Mouse (Mus musculus): ENCODE results near the gene Scarf1.

Scarf1 gene

GRCm38 (mm10) chr11:75513336-75513735, at the start of gene Scarf1:
Gene Scarf1, plus strand, starts transcription at chr11:75513540.
- in situ Hi-C loops (cut with MboI; ENCODE audit: low sequenced_read_pairs): no loop called here

- in situ Hi-C loops (cut with MboI; ENCODE audit: low sequenced_read_pairs): no loop called here
Observed at GRCm38 (mm10) chr11:75463624-75464023, 49.7 kb upstream of the Scarf1 start.

- in situ Hi-C loops (cut with MboI; ENCODE audit: low sequenced_read_pairs): no loop called here
Observed at GRCm38 (mm10) chr11:75464417-75464816, 48.9 kb upstream of the Scarf1 start.

GRCm38 (mm10) chr11:75465051-75465450, 48.3 kb upstream of the Scarf1 start:
- in situ Hi-C loops (cut with MboI; ENCODE audit: low sequenced_read_pairs): no loop called here

- in situ Hi-C loops (cut with MboI; ENCODE audit: low sequenced_read_pairs): no loop called here
Observed at GRCm38 (mm10) chr11:75466731-75467505, 46.4 kb upstream of the Scarf1 start.

GRCm38 (mm10) chr11:75467512-75468215, 45.7 kb upstream of the Scarf1 start:
- in situ Hi-C loops (cut with MboI; ENCODE audit: low sequenced_read_pairs): no loop called here

- in situ Hi-C loops (cut with MboI; ENCODE audit: low sequenced_read_pairs): no loop called here
Observed at GRCm38 (mm10) chr11:75468410-75468809, 44.9 kb upstream of the Scarf1 start.

GRCm38 (mm10) chr11:75469261-75469660, 44.1 kb upstream of the Scarf1 start:
- in situ Hi-C loops (cut with MboI; ENCODE audit: low sequenced_read_pairs): no loop called here

GRCm38 (mm10) chr11:75470675-75471074, 42.7 kb upstream of the Scarf1 start:
- in situ Hi-C loops (cut with MboI; ENCODE audit: low sequenced_read_pairs): no loop called here

GRCm38 (mm10) chr11:75472469-75473081, 40.8 kb upstream of the Scarf1 start:
- in situ Hi-C loops (cut with MboI; ENCODE audit: low sequenced_read_pairs): no loop called here

- in situ Hi-C loops (cut with MboI; ENCODE audit: low sequenced_read_pairs): no loop called here
Observed at GRCm38 (mm10) chr11:75473376-75473775, 40.0 kb upstream of the Scarf1 start.

- in situ Hi-C loops (cut with MboI; ENCODE audit: low sequenced_read_pairs): no loop called here
Observed at GRCm38 (mm10) chr11:75486192-75486591, 27.1 kb upstream of the Scarf1 start.

GRCm38 (mm10) chr11:75486601-75487285, 26.6 kb upstream of the Scarf1 start, which contains the start of gene Prpf8:
Gene Prpf8, plus strand, starts transcription at chr11:75486816.
- in situ Hi-C loops (cut with MboI; ENCODE audit: low sequenced_read_pairs): no loop called here

GRCm38 (mm10) chr11:75487496-75487895, 25.8 kb upstream of the Scarf1 start:
- in situ Hi-C loops (cut with MboI; ENCODE audit: low sequenced_read_pairs): no loop called here

GRCm38 (mm10) chr11:75494296-75495049, 18.9 kb upstream of the Scarf1 start:
- in situ Hi-C loops (cut with MboI; ENCODE audit: low sequenced_read_pairs): no loop called here

GRCm38 (mm10) chr11:75498126-75498525, 15.2 kb upstream of the Scarf1 start:
- in situ Hi-C loops (cut with MboI; ENCODE audit: low sequenced_read_pairs): no loop called here

GRCm38 (mm10) chr11:75508162-75508561, 5.2 kb upstream of the Scarf1 start:
- in situ Hi-C loops (cut with MboI; ENCODE audit: low sequenced_read_pairs): no loop called here

GRCm38 (mm10) chr11:75508904-75509303, 4.4 kb upstream of the Scarf1 start:
- in situ Hi-C loops (cut with MboI; ENCODE audit: low sequenced_read_pairs): no loop called here

- in situ Hi-C loops (cut with MboI; ENCODE audit: low sequenced_read_pairs): no loop called here
Observed at GRCm38 (mm10) chr11:75509741-75510626, 3.4 kb upstream of the Scarf1 start, which contains the start of gene Rilp. Gene Rilp, plus strand, starts transcription at chr11:75510094.

Data from CH12F3 (cell line).